Mouse (Mus musculus): ENCODE measurements around the gene Extl1.

GRCm38 (mm10) chr4:134362586-134362985 is 21.1 kb downstream of the Extl1 start:
- TF ChIP-seq POLR2A (IDR thresholded peaks at IDR 0.05; ENCODE audit: borderline replicate concordance, insufficient read depth, low read length) = no peak
- TF ChIP-seq CTCF (IDR thresholded peaks at IDR 0.05; ENCODE audit: borderline replicate concordance, insufficient read depth, low read depth, low read length) = no peak
